Mouse (Mus musculus): ENCODE data around the gene Tanc2. TPM values are rescaled to one million over a fixed set of nuclear protein-coding genes. Genes with fewer than 3 reads are reported as not detected.

Tanc2 gene
- total and polyA plus RNA-seq, 3 experiments = 0.04 to 0.18 TPM; not detected in 1

- peaks cover 8 to 12% of the 10 kb centered on the region in 2 experiments for H3K27me3 ChIP-seq (ENCODE audit: control insufficient read depth in 1 of 2, insufficient read depth in 2 of 2, low read length in 2 of 2)
- no peak overlapping the region for H3K27ac ChIP-seq (ENCODE audit: control insufficient read depth, low read depth, low read length)
- TF ChIP-seq USF1 (IDR thresholded peaks at IDR 0.05; ENCODE audit: low read depth, low read length) (no peak), SIN3A (IDR thresholded peaks at IDR 0.05; ENCODE audit: low read length) (no peak), TAL1 (IDR thresholded peaks at IDR 0.05; ENCODE audit: low read length) (no peak), TCF12 (IDR thresholded peaks at IDR 0.05; ENCODE audit: low read depth, low read length) (no peak)
These were observed 48.4 kb upstream of the Tanc2 start for GRCm38 (mm10) chr11:105541366-105541765.

GRCm38 (mm10) chr11:105542129-105542528 is 47.7 kb upstream of the Tanc2 start:
- DNase-seq (ENCODE audit: low read depth, low spot score) = peak; percentile 8
- Histone ChIP-seq H3K9me3 (replicated peaks; ENCODE audit: insufficient read depth, low read length) (no peaks in the 10 kb centered on the region), H3K4me1 (ENCODE audit: control insufficient read depth in 1 of 2, insufficient read depth in 2 of 2, low read length in 2 of 2) (no peaks in the 10 kb centered on the region), H3K27ac (ENCODE audit: control insufficient read depth, low read depth, low read length) (no peak overlapping the region), H3K79me2 (ENCODE audit: control insufficient read depth, insufficient read depth, low read length, poor library complexity) (no peaks in the 10 kb centered on the region), H3K4me3 (ENCODE audit: control insufficient read depth in 1 of 2, insufficient read depth in 1 of 2, low read depth in 2 of 2, low read length in 2 of 2) (no peak overlapping the region), H3K36me3 (ENCODE audit: control insufficient read depth in 1 of 2, insufficient read depth in 2 of 2, low read length in 2 of 2) (no peaks in the 10 kb centered on the region), H3K27me3 (ENCODE audit: control insufficient read depth in 1 of 2, insufficient read depth in 2 of 2, low read length in 2 of 2) (peaks cover 7 to 13% of the 10 kb centered on the region in 2 experiments), H3K9ac (ENCODE audit: control insufficient read depth, low read depth, low read length, poor library complexity, severe bottlenecking) (no peak overlapping the region)
- TF ChIP-seq ETS1 (IDR thresholded peaks at IDR 0.05; ENCODE audit: low read depth, low read length) = no peak
- peak; percentile 60 for TF ChIP-seq RCOR1 (IDR thresholded peaks at IDR 0.05; ENCODE audit: low read depth, low read length)
- no peak for TF ChIP-seq USF2 (IDR thresholded peaks at IDR 0.05; ENCODE audit: borderline replicate concordance in 1 of 2, insufficient read depth in 1 of 2, low read depth in 1 of 2, low read length in 2 of 2)
- no peak for TF ChIP-seq NELFE (IDR thresholded peaks at IDR 0.05; ENCODE audit: low read depth, low read length)
- TF ChIP-seq USF1 (IDR thresholded peaks at IDR 0.05; ENCODE audit: low read depth, low read length) = no peak
- peak; percentile 48; the same call in 1 of the 2 replicates for TF ChIP-seq TCF12 (IDR thresholded peaks at IDR 0.05; ENCODE audit: low read depth, low read length)
- peak; percentile 6 to 34; a peak in 3 of 4 replicates for TF ChIP-seq EP300 (IDR thresholded peaks at IDR 0.05; ENCODE audit: low read depth in 1 of 2, low read length in 2 of 2)
- TF ChIP-seq TAL1 (IDR thresholded peaks at IDR 0.05; ENCODE audit: low read length) = peak; percentile 27; the same call in 1 of the 2 replicates
- TF ChIP-seq GATA1 (IDR thresholded peaks at IDR 0.05; ENCODE audit: low read depth, low read length) = peak; percentile 46
- TF ChIP-seq POLR2AphosphoS2 (IDR thresholded peaks at IDR 0.05; ENCODE audit: low read length) = no peak

More at GRCm38 (mm10) chr11:105541366-105541765, 48.4 kb upstream of the Tanc2 start:
- no peak overlapping the region for H3K9ac ChIP-seq (ENCODE audit: control insufficient read depth, low read depth, low read length, poor library complexity, severe bottlenecking)
- no peaks in the 10 kb centered on the region for H3K9me3 ChIP-seq (replicated peaks; ENCODE audit: insufficient read depth, low read length)
- H3K36me3 ChIP-seq (ENCODE audit: control insufficient read depth in 1 of 2, insufficient read depth in 2 of 2, low read length in 2 of 2) = no peaks in the 10 kb centered on the region
- H3K4me1 ChIP-seq (ENCODE audit: control insufficient read depth in 1 of 2, insufficient read depth in 2 of 2, low read length in 2 of 2) = no peaks in the 10 kb centered on the region
- no peak overlapping the region for H3K4me3 ChIP-seq (ENCODE audit: control insufficient read depth in 1 of 2, insufficient read depth in 1 of 2, low read depth in 2 of 2, low read length in 2 of 2)
- no peak for DNase-seq (ENCODE audit: low read depth, low spot score)
- H3K79me2 ChIP-seq (ENCODE audit: control insufficient read depth, insufficient read depth, low read length, poor library complexity) = no peaks in the 10 kb centered on the region

GRCm38 (mm10) chr11:105545801-105546200 is 44.0 kb upstream of the Tanc2 start:
- H3K36me3 ChIP-seq (ENCODE audit: control insufficient read depth in 1 of 2, insufficient read depth in 2 of 2, low read length in 2 of 2) = no peaks in the 10 kb centered on the region
- H3K27me3 ChIP-seq (ENCODE audit: control insufficient read depth in 1 of 2, insufficient read depth in 2 of 2, low read length in 2 of 2) = peaks cover 11 to 15% of the 10 kb centered on the region in 2 experiments
- H3K4me3 ChIP-seq (ENCODE audit: control insufficient read depth in 1 of 2, insufficient read depth in 1 of 2, low read depth in 2 of 2, low read length in 2 of 2) = no peak overlapping the region
- no peak for TF ChIP-seq USF1 (IDR thresholded peaks at IDR 0.05; ENCODE audit: low read depth, low read length)
- TF ChIP-seq GATA1 (IDR thresholded peaks at IDR 0.05; ENCODE audit: low read depth, low read length) = no peak
- TF ChIP-seq ZNF384 (IDR thresholded peaks at IDR 0.05; ENCODE audit: low read depth, low read length) = no peak
- no peaks in the 10 kb centered on the region for H3K79me2 ChIP-seq (ENCODE audit: control insufficient read depth, insufficient read depth, low read length, poor library complexity)
- DNase-seq (ENCODE audit: low read depth, low spot score) = no peak
- H3K27ac ChIP-seq (ENCODE audit: control insufficient read depth, low read depth, low read length) = no peak overlapping the region
- H3K4me1 ChIP-seq (ENCODE audit: control insufficient read depth in 1 of 2, insufficient read depth in 2 of 2, low read length in 2 of 2) = no peaks in the 10 kb centered on the region
- no peaks in the 10 kb centered on the region for H3K9me3 ChIP-seq (replicated peaks; ENCODE audit: insufficient read depth, low read length)
- H3K9ac ChIP-seq (ENCODE audit: control insufficient read depth, low read depth, low read length, poor library complexity, severe bottlenecking) = no peak overlapping the region

Measured in MEL (cell line).